Mouse (Mus musculus): Measurements from ENCODE around the gene 1700102P08Rik. TPM values are rescaled to one million over a fixed set of nuclear protein-coding genes. Genes with fewer than 3 reads are reported as not detected.

Gene 1700102P08Rik
- total and polyA plus RNA-seq, 3 experiments: 0.21 to 0.26 TPM; not detected in 1

DNA sequence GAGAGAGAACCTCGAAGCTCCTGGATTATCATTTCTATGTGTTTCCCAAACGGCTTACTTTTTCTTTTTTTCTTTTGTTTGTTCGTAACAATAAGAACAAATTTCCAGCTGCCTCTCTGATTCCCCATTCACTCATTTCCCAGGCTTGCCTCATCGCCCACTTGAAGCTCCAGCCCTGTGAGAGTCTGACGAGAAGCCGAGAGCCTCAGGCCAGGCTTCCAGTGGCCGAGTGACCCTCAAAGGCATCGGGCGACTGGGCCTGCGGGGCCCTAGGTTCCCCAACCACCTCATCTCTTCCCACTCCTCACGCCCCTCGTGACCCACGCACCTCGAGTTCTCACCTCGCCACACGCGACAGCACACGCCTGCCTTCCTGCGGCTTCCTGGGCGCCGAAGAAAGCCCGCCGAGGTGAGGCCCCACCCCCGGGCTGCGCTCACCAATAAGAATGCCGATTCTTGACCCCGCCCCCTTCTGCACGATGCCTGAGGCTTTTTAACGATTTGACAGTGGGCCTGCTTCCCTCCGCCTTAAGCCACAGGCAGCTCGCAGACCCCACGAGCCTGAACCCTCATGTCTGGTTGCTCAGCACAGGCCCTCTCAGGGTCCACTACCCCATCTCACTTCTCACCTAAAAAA, 38.9 kb downstream of the 1700102P08Rik start:
- H3K4me2 ChIP-seq (ENCODE audit: insufficient read depth, low read depth, poor library complexity, severe bottlenecking): no peak overlapping the region
- H3K9ac ChIP-seq (ENCODE audit: insufficient read depth, low read depth): no peak overlapping the region
- H3K27ac ChIP-seq (ENCODE audit: insufficient read depth, low read depth): no peak overlapping the region
- no peaks in the 10 kb centered on the region for H3K36me3 ChIP-seq (replicated peaks in 1 of 2; ENCODE audit: control insufficient read depth in 1 of 2, insufficient read depth in 1 of 2, low read length in 1 of 2)
- dilution Hi-C loops (cut with MboI; ENCODE audit: extremely low pct_ligation_motif_present, extremely low pct_unique_long_range_greater_than_20kb, low sequenced_read_pairs): no loop called here
- H3K4me3 ChIP-seq (replicated peaks in 1 of 3; ENCODE audit: low read depth in 2 of 3, low read length in 2 of 3, poor library complexity in 1 of 3): no peak overlapping the region
- in situ Hi-C loops (cut with MboI; ENCODE audit: low pct_ligation_motif_present, low pct_unique_long_range_greater_than_20kb, low sequenced_read_pairs): no loop called here
- TF ChIP-seq USF1 (IDR thresholded peaks at IDR 0.05; ENCODE audit: low read depth, low read length): no peak
- TF ChIP-seq TCF12 (IDR thresholded peaks at IDR 0.05; ENCODE audit: low read depth, low read length): no peak
- TF ChIP-seq MAZ (IDR thresholded peaks at IDR 0.05; ENCODE audit: low read depth, low read length): no peak
- TF ChIP-seq SMC3 (IDR thresholded peaks at IDR 0.05; ENCODE audit: low read depth, low read length): no peak
- TF ChIP-seq TBP (conservative IDR thresholded peaks at IDR 0.05; ENCODE audit: low read depth, low read length): no peak
- H3K79me2 ChIP-seq (replicated peaks; ENCODE audit: control insufficient read depth, extremely low read depth, insufficient read depth, poor library complexity, severe bottlenecking): no peaks in the 10 kb centered on the region
- no peaks in the 10 kb centered on the region for H3K4me1 ChIP-seq (ENCODE audit: control insufficient read depth in 1 of 2, insufficient read depth in 2 of 2)
- DNase-seq (ENCODE audit: extremely low read depth): no peak
- peaks cover 5% of the 10 kb centered on the region for H3K9me3 ChIP-seq (replicated peaks; ENCODE audit: low read length)
- peaks cover 18% of the 10 kb centered on the region for H3K27me3 ChIP-seq (replicated peaks)

DNA sequence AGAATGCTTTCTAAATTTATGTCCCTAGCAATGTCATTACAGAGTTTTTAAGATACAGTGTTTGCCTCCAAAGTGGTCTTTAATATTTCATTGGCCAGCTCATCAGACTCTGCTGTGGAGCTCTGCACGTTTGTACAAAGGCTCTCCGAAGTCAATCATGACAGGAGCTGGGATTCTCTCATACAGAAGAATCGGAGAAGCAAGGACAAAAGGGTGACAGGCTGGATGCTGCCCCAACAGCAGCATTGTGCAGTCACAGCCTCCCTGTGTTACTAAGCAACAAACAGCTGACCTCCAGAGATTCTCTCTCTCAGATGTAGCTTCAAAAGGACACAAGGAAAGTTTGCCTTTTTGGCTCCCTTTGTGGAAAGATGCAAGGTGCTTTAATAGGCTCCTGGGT, 43.6 kb downstream of the 1700102P08Rik start, which contains the start of gene BC048562:
Gene BC048562, plus strand, starts transcription at position 301 of the 400 bp plus-strand sequence.
- in situ Hi-C loops (cut with MboI; ENCODE audit: low pct_ligation_motif_present, low pct_unique_long_range_greater_than_20kb, low sequenced_read_pairs): no loop called here
- Histone ChIP-seq H3K4me1 (ENCODE audit: control insufficient read depth in 1 of 2, insufficient read depth in 2 of 2) (0 out of 4 replicates have a peak, but pooled peaks cover 0 to 2% of the 10 kb centered on the region in 2 experiments), H3K36me3 (replicated peaks in 1 of 2; ENCODE audit: control insufficient read depth in 1 of 2, insufficient read depth in 1 of 2, low read length in 1 of 2) (no peaks in the 10 kb centered on the region), H3K4me2 (ENCODE audit: insufficient read depth, low read depth, poor library complexity, severe bottlenecking) (no peak within 1 kb of the TSS), H3K9me3 (replicated peaks; ENCODE audit: low read length) (peaks cover 5% of the 10 kb centered on the region), H3K4me3 (replicated peaks in 1 of 3; ENCODE audit: low read depth in 2 of 3, low read length in 2 of 3, poor library complexity in 1 of 3) (no peak within 1 kb of the TSS), H3K27ac (ENCODE audit: insufficient read depth, low read depth) (no peak within 1 kb of the TSS), H3K79me2 (replicated peaks; ENCODE audit: control insufficient read depth, extremely low read depth, insufficient read depth, poor library complexity, severe bottlenecking) (no peaks in the 10 kb centered on the region), H3K9ac (ENCODE audit: insufficient read depth, low read depth) (no peak within 1 kb of the TSS), H3K27me3 (replicated peaks) (peaks cover 40% of the 10 kb centered on the region)
- no peak for DNase-seq (ENCODE audit: extremely low read depth)
- no peak for TF ChIP-seq KAT2A (IDR thresholded peaks at IDR 0.05; ENCODE audit: insufficient replicate concordance, low read length)
- no peak for TF ChIP-seq SMC3 (IDR thresholded peaks at IDR 0.05; ENCODE audit: low read depth, low read length)
- TF ChIP-seq RCOR1 (conservative IDR thresholded peaks at IDR 0.05; ENCODE audit: low read depth, low read length): no peak
- TF ChIP-seq MAZ (IDR thresholded peaks at IDR 0.05; ENCODE audit: low read depth, low read length): no peak
- no peak for TF ChIP-seq PAX5 (IDR thresholded peaks at IDR 0.05; ENCODE audit: low read length)
- TF ChIP-seq E2F4 (IDR thresholded peaks at IDR 0.05; ENCODE audit: insufficient replicate concordance, low read depth, low read length): no peak
- TF ChIP-seq CHD2 (IDR thresholded peaks at IDR 0.05; ENCODE audit: low read length): no peak
- TF ChIP-seq USF2 (conservative IDR thresholded peaks at IDR 0.05; ENCODE audit: low read depth, low read length): no peak
- dilution Hi-C loops (cut with MboI; ENCODE audit: extremely low pct_ligation_motif_present, extremely low pct_unique_long_range_greater_than_20kb, low sequenced_read_pairs): no loop called here

DNA sequence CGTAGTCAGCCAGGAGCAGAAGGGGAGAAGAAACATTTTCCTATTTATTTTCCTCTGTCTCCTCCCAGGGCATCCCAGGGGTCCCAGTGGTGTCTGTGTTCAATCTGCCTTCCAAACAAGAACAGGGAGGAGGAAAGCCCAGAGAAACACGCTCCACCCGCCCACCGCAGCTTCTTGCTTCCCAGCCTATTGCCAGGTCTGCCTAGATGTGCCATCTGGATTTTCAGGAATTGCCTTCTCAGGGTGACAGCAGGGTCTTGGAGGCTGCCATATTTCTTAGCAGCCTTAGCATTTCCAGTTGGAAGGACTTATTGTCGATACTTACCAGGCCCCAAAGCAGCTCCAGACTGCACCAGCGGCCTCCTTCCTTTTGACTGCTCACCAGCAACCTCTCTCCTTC, 46.6 kb downstream of the 1700102P08Rik start:
- TF ChIP-seq IRF4 (IDR thresholded peaks at IDR 0.05; ENCODE audit: low read depth, low read length): no peak
- TF ChIP-seq CTCF (conservative IDR thresholded peaks at IDR 0.05 in 1 of 2, IDR thresholded peaks at IDR 0.05 in 1 of 2; ENCODE audit: low read depth in 2 of 2, low read length in 2 of 2): no peak
- no peak for TF ChIP-seq JUN (IDR thresholded peaks at IDR 0.05; ENCODE audit: insufficient read depth, low read depth, low read length)
- TF ChIP-seq EP300 (IDR thresholded peaks at IDR 0.05; ENCODE audit: low read length): no peak
- TF ChIP-seq CHD2 (IDR thresholded peaks at IDR 0.05; ENCODE audit: low read length): no peak
- no peak for TF ChIP-seq SMC3 (IDR thresholded peaks at IDR 0.05; ENCODE audit: low read depth, low read length)
- no peak for TF ChIP-seq HCFC1 (IDR thresholded peaks at IDR 0.05; ENCODE audit: low read depth, low read length)
- TF ChIP-seq ETS1 (conservative IDR thresholded peaks at IDR 0.05; ENCODE audit: low read depth, low read length): no peak
- TF ChIP-seq MAZ (IDR thresholded peaks at IDR 0.05; ENCODE audit: low read depth, low read length): no peak
- no peak for TF ChIP-seq ZNF384 (IDR thresholded peaks at IDR 0.05; ENCODE audit: low read depth, low read length)
- TF ChIP-seq MXI1 (IDR thresholded peaks at IDR 0.05; ENCODE audit: low read depth, low read length): no peak
- TF ChIP-seq ELF1 (IDR thresholded peaks at IDR 0.05; ENCODE audit: low read depth, low read length): no peak
- no peak for TF ChIP-seq JUND (conservative IDR thresholded peaks at IDR 0.05; ENCODE audit: low read depth, low read length)
- TF ChIP-seq NELFE (IDR thresholded peaks at IDR 0.05; ENCODE audit: low read depth, low read length): no peak
- DNase-seq (ENCODE audit: extremely low read depth): no peak
- H3K27ac ChIP-seq (ENCODE audit: insufficient read depth, low read depth): no peak overlapping the region
- no peak overlapping the region for H3K4me2 ChIP-seq (ENCODE audit: insufficient read depth, low read depth, poor library complexity, severe bottlenecking)
- H3K9ac ChIP-seq (ENCODE audit: insufficient read depth, low read depth): no peak overlapping the region
- in situ Hi-C loops (cut with MboI; ENCODE audit: low pct_ligation_motif_present, low pct_unique_long_range_greater_than_20kb, low sequenced_read_pairs): no loop called here
- H3K79me2 ChIP-seq (replicated peaks; ENCODE audit: control insufficient read depth, extremely low read depth, insufficient read depth, poor library complexity, severe bottlenecking): no peaks in the 10 kb centered on the region
- H3K9me3 ChIP-seq (replicated peaks; ENCODE audit: low read length): peaks cover 5% of the 10 kb centered on the region
- dilution Hi-C loops (cut with MboI; ENCODE audit: extremely low pct_ligation_motif_present, extremely low pct_unique_long_range_greater_than_20kb, low sequenced_read_pairs): no loop called here
- H3K27me3 ChIP-seq (replicated peaks): peaks cover 40% of the 10 kb centered on the region
- no peaks in the 10 kb centered on the region for H3K36me3 ChIP-seq (replicated peaks in 1 of 2; ENCODE audit: control insufficient read depth in 1 of 2, insufficient read depth in 1 of 2, low read length in 1 of 2)
- H3K4me1 ChIP-seq (ENCODE audit: control insufficient read depth in 1 of 2, insufficient read depth in 2 of 2): peaks cover 0 to 6% of the 10 kb centered on the region in 2 experiments; a peak in 2 of 4 replicates
- no peak overlapping the region for H3K4me3 ChIP-seq (replicated peaks in 1 of 3; ENCODE audit: low read depth in 2 of 3, low read length in 2 of 3, poor library complexity in 1 of 3)
